Comparison of ENCODE assay signal across 12 mouse cellular contexts in the genomic region with DNA sequence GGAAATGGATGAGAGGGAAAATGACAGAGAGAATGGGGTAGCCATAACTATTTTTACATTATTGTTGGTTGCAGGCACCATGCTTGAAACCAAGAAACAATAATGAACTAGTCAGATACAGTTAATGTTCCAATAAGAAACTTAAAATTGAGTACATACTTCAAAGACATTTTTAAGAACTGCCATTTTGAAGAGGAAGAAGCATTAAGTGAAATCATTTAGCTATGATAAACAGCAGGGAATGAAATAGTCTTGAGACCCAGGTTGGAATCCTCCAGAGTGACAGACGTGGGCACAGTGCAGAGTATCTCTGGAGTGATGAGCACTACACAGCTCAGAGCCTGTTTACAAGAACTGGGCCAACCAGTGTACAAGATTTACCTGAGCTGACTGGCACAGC.
"Had no signal": no experiment of that assay in that cellular context is flagged by ENCODE, and none has a peak within 500 bp of the region (broad histone marks: within the 10 kb centered on the region; RNA-seq: fewer than 3 reads in every experiment).

Gene Olfr17, plus strand, starts transcription at position 301 of the 400 bp plus-strand sequence.

- DNase-seq: retina, postnatal 1 day; right cerebral cortex, adult 18-20 months; right cerebral cortex, postnatal 14 days; right cerebral cortex, postnatal 25 days; right cerebral cortex, postnatal 4 days; spleen, adult 18-20 months; thymus, adult 18-20 months; thymus, adult 2 months; thymus, postnatal 14 days; thymus, postnatal 25 days; thymus, postnatal 36 days; thymus, postnatal 4 days had no signal
